Mouse (Mus musculus): Measurements from ENCODE around the gene Ms4a4c. TPM values are rescaled to one million over a fixed set of nuclear protein-coding genes. Genes with fewer than 3 reads are reported as not detected.

Gene Ms4a4c
- total RNA-seq (2023) = 100 to 1,000 TPM; 169 to 245 TPM

DNA sequence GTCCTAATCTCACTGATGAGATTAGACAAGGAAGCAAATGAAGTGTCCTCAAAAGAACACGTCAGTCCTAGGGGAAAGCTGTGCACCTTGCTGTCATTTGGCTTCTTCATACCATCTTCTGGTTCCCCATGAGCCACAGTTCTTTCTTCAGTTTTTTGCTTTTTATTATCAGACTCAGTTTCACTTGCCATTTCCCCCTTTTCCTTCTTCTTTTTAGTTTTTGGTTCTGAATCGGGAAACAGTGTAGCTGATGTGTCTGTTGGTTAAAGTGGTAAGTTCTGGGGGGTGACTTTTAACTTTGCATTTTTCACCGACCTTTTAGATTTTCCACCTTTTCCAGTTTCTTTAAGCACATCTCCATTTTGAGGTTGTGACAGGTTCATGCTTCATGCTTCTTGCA lies at the start of gene Ms4a4c:
TSS of gene Ms4a4c (plus strand) at position 244 of the 400 bp plus-strand sequence.

DNA sequence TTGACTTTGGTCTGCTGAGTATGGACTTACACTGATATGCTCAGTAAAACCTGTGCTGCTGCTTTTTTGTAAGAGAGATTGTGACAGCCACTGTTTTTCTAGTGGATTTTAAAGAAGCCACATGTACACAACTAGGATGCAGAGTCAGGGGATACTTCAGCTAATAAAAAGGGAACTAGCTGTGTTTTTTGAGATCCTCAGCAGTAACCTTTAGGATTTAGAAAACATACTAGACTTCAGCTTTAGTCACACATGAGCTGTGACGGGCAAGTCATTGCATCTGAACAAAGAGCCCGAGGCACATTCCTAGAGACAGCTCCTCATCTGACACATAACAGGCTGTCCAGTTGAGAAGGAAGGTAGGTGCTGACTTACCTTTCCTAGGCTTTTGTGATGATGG lies 29.3 kb upstream of the Ms4a4c start, which contains the start of gene Ms4a4a:
TSS of gene Ms4a4a (plus strand) at position 251 of the 400 bp plus-strand sequence.

DNA sequence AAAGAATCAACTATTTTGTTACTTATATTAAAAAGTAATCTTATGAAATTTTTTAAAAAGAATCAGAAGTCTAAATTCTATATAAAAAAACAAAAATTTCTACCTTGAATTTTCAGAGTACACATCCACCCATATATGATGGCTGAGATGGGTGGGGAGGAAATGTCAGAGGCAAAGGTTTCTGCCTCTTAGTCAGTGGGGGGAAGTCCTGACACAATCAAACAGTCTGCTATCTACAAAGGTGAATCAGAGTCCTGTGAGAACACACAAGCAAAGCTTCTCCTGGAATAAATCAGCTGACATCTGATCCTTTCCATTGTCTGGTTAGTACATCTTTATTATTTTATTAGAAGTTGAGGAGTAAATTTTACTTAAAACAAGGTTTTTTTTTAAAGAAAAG lies 38.8 kb downstream of the Ms4a4c start, which contains the start of gene Ms4a4b:
TSS of gene Ms4a4b (plus strand) at position 216 of the 400 bp plus-strand sequence.

DNA sequence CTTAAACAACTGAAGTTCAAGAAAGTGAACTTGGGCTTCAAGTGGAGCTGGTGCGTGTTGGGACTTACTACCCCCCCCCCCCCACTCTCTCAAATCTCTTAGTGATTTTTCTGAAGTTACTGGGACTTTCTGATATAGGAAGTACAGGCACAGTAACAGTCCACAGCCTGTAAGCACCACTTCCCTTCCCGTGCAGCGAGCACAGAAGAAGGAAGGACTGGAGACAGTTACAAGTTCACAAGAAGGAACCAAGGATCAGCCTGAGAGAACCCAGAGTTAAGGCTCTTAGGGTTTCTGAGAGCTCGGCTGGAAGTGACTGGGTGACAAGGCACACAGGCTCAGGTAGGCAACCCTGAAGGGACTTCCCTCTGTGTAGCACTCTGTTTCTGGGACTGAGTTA lies 64.6 kb downstream of the Ms4a4c start, which contains the start of gene Ms4a6c:
TSS of gene Ms4a6c (plus strand) at position 152 of the 400 bp plus-strand sequence.

Other genes starting within 250 kb of the Ms4a4c start
- not detected for gene 1700025F22Rik, start 239.4 kb upstream of the Ms4a4c start, total RNA-seq (2023)
- not detected for gene Ms4a13, start 208.0 kb upstream of the Ms4a4c start, total RNA-seq (2023)
- gene Ms4a12, start 172.3 kb upstream of the Ms4a4c start, total RNA-seq (2023) = 1 to 10 TPM in 1 of 2 experiments, under 1 TPM in 1; 0.78 to 1.9 TPM
- 100 to 1,000 TPM; 808 to 821 TPM for gene Ms4a1, start 138.5 kb upstream of the Ms4a4c start, total RNA-seq (2023)
- gene Ms4a5, start 120.9 kb upstream of the Ms4a4c start, total RNA-seq (2023) = not detected
- 1 to 10 TPM in 1 of 2 experiments, under 1 TPM in 1; 0.62 to 1.1 TPM for gene Ms4a14, start 90.3 kb upstream of the Ms4a4c start, total RNA-seq (2023)
- 1 to 10 TPM; 2.4 to 4.7 TPM for gene Ms4a7, start 68.6 kb upstream of the Ms4a4c start, total RNA-seq (2023)
- 1 to 10 TPM in 1 of 2 experiments, not detected in 1; 2.4 TPM for gene Ms4a4a, start 29.2 kb upstream of the Ms4a4c start, total RNA-seq (2023)
- 10 to 100 TPM; 28.9 to 36.1 TPM for gene Ms4a4b, start 38.8 kb downstream of the Ms4a4c start, total RNA-seq (2023)
- gene Ms4a6c, start 64.6 kb downstream of the Ms4a4c start, total RNA-seq (2023) = 10 to 100 TPM; 17.6 to 24.1 TPM
- gene Gm8369, start 81.2 kb downstream of the Ms4a4c start, total RNA-seq (2023) = 100 to 1,000 TPM; 170 to 202 TPM
- 10 to 100 TPM; 87.9 to 94.8 TPM for gene Ms4a6b, start 111.7 kb downstream of the Ms4a4c start, total RNA-seq (2023)
- not detected for gene Ms4a4d, start 132.0 kb downstream of the Ms4a4c start, total RNA-seq (2023)
- 1 to 10 TPM; 3.4 to 3.8 TPM for gene Ms4a6d, start 200.1 kb downstream of the Ms4a4c start, total RNA-seq (2023)
- not detected for gene Ms4a2, start 218.9 kb downstream of the Ms4a4c start, total RNA-seq (2023)
- gene Ms4a3, start 236.1 kb downstream of the Ms4a4c start, total RNA-seq (2023) = not detected